ENCODE assay signal across 1 mouse cellular context in the genomic region with DNA sequence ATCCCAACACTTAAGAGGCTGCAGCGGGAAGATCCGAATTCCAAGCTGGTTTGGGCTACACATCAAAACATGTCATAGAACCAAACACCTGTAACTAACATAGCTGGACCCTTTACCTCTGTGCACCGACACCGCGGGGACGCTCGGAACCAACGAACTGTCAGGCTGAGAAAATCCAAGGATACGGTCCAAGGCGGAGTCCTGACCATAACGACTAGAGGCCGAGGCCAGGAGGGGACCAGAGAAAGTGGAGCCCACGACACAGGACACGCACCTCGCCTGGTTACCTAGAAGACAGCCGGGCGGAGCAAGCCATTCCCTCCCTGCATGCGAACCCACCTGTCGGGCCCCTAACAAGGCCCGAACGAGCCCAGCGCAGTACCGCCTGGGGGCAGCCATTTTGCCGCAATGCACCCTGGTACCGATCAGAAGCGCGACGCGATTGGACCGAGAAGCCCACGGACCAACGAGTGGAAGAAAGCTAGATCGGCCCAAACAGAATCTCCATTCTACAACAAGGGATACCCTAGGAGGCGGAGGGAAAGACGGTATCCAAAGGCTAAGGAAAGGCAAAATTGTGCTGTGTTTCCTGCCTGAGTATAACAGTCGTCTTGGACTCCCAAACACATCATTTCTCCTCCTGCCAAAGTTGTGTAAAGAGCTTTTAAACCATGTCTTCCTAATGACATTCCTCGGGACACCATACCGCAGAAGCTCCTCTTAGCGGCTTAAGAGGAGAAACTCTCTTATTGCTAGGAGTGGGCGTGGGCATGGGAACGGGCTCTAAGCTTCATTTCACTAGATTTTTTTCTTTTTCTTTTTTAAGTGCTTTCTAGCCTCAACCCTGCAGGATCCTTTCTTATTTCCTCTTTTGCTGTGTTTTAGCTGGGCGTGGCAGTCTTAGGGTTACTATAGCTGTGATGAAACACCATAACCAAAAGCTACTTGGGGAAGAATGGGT.
A peak's percentile ranks its signal among the peaks of the same experiment; 100 is the strongest.
TF ChIP-seq lines count a peak whose summit lies in the region.

A gene (minus strand): TSS at position 423 of the 961 bp plus-strand sequence.

TF ChIP-seq in MEL, 35 proteins besides CTCF, POLR2A, EP300 and RAD21 (continued from another document):
- TF ChIP-seq CHD1 (IDR thresholded peaks at IDR 0.05; ENCODE audit: low read depth, low read length), result peak; percentile 95
